ENCODE assay signal across 8 mouse cellular contexts in the genomic region with DNA sequence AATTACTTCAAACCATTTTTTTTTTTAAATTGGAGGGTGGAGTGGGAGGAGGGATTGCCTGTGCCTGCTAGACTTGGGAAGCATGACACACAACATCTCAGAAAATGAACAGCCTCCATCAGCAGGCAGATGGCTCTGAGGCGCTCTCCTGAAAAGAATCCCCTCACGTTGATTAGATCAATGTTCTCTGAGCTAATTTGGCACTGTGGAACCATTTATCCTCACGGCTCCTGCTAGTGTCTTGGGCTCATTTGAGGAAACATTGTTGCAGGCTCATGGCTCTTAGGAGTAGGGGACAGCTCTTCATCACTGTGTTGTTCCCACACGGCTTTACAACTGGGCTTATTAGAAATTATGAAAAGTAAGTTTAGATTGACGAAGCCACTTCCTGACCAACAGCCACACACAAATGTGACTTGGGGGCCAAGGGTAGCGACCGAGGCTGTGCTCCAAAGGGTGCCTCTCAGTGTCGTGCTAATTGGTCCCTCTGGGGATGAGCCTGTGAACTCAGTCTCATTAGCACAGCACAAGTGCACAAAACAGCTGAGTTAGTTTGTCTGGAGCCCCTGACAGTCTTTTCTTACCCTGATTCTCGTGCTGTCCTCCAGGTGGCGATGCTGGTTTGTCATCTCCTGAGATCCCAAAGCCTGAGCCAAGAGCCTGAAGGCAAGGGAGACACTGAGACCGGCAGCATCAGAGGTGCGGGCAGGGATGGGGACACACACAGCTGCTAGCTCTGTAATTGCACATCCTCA.
DNase-seq lines count a peak whose midpoint lies in the region; ATAC-seq and TF ChIP-seq lines count a peak whose summit lies in the region.

No protein-coding gene starts in this region.

- H3K4me3 ChIP-seq in ES-Bruce4 (ENCODE audit: low read depth, low read length): no peak overlapping the region
- H3K4me3 ChIP-seq in forebrain, embryonic 12.5 days (replicated peaks): no peak overlapping the region
- H3K4me3 ChIP-seq in liver, postnatal 0 days (ENCODE audit: low read depth, low read length): no peak overlapping the region
- H3K4me3 ChIP-seq in neural tube, embryonic 14.5 days (ENCODE audit: low read depth, low read length): no peak overlapping the region

- no peak for TF ChIP-seq POLR2A in ES-Bruce4 (IDR thresholded peaks at IDR 0.05; ENCODE audit: insufficient read depth, low read length)

- H3K4me1 ChIP-seq in ES-Bruce4 (ENCODE audit: control insufficient read depth, insufficient read depth, low read length): no peaks in the 10 kb centered on the region
- H3K4me1 ChIP-seq in forebrain, embryonic 12.5 days: 0 out of 2 replicates have a peak, but pooled peaks cover 2% of the 10 kb centered on the region
- H3K4me1 ChIP-seq in liver, postnatal 0 days (ENCODE audit: insufficient read depth): peaks cover 7% of the 10 kb centered on the region
- no peaks in the 10 kb centered on the region for H3K4me1 ChIP-seq in neural tube, embryonic 14.5 days (ENCODE audit: control insufficient read depth, insufficient read depth, low read length)

- ATAC-seq in forebrain, embryonic 12.5 days (ENCODE audit: low FRiP score): peak; percentile 86
- peak; percentile 71 for ATAC-seq in liver, postnatal 0 days
- peak; percentile 91 for ATAC-seq in neural tube, embryonic 14.5 days (ENCODE audit: low read depth)

- no peak overlapping the region for H3K9ac ChIP-seq in ES-Bruce4 (ENCODE audit: low read depth, poor library complexity, severe bottlenecking)
- no peak overlapping the region for H3K9ac ChIP-seq in forebrain, embryonic 12.5 days
- no peak overlapping the region for H3K9ac ChIP-seq in liver, postnatal 0 days (replicated peaks)
- no peak overlapping the region for H3K9ac ChIP-seq in neural tube, embryonic 14.5 days (replicated peaks; ENCODE audit: low read depth, low read length)

- no peak overlapping the region for H3K27ac ChIP-seq in ES-Bruce4 (ENCODE audit: insufficient read depth, low read length)
- H3K27ac ChIP-seq in forebrain, embryonic 12.5 days: 0 out of 2 replicates have a peak overlapping the region, but pooled peaks have one; percentile 3
- no peak overlapping the region for H3K27ac ChIP-seq in liver, postnatal 0 days (ENCODE audit: low read depth)
- no peak overlapping the region for H3K27ac ChIP-seq in neural tube, embryonic 14.5 days (ENCODE audit: low read depth, low read length)

- intact Hi-C loops in heart, postnatal 25 days (cut with DNase I): loop anchor here (1.0 kb wide), 1 partner anchor 111 kb away; no protein-coding TSS in a partner anchor

- H3K36me3 ChIP-seq in ES-Bruce4 (ENCODE audit: control insufficient read depth, insufficient read depth, low read length, poor library complexity, severe bottlenecking): no peaks in the 10 kb centered on the region
- no peaks in the 10 kb centered on the region for H3K36me3 ChIP-seq in forebrain, embryonic 12.5 days (replicated peaks)
- H3K36me3 ChIP-seq in liver, postnatal 0 days (replicated peaks; ENCODE audit: insufficient read depth, low read length): no peaks in the 10 kb centered on the region
- H3K36me3 ChIP-seq in neural tube, embryonic 14.5 days (ENCODE audit: control insufficient read depth, insufficient read depth, low read length): no peaks in the 10 kb centered on the region

- H3K4me2 ChIP-seq in forebrain, embryonic 12.5 days: peak overlapping the region; percentile 24
- no peak overlapping the region for H3K4me2 ChIP-seq in liver, postnatal 0 days (ENCODE audit: low read depth, low read length)
- H3K4me2 ChIP-seq in neural tube, embryonic 14.5 days (ENCODE audit: low read depth, low read length): no peak overlapping the region

- H3K27me3 ChIP-seq in ES-Bruce4 (ENCODE audit: control insufficient read depth, insufficient read depth, low read length, poor library complexity, severe bottlenecking): no peaks in the 10 kb centered on the region
- peaks cover 3% of the 10 kb centered on the region; the same call in 1 of the 2 replicates for H3K27me3 ChIP-seq in forebrain, embryonic 12.5 days
- H3K27me3 ChIP-seq in liver, postnatal 0 days (ENCODE audit: insufficient read depth, low read length): no peaks in the 10 kb centered on the region
- no peaks in the 10 kb centered on the region for H3K27me3 ChIP-seq in neural tube, embryonic 14.5 days (ENCODE audit: control insufficient read depth, insufficient read depth, low read length)

- 17% methylated on average over 12 of the region's 12 CpGs for WGBS in forebrain, embryonic 12.5 days
- 28% methylated on average over 12 of the region's 12 CpGs for WGBS in liver, postnatal 0 days (ENCODE audit: insufficient replicate concordance)
- 19% methylated on average over 12 of the region's 12 CpGs for WGBS in neural tube, embryonic 14.5 days

- no peaks in the 10 kb centered on the region for H3K9me3 ChIP-seq in ES-Bruce4 (replicated peaks; ENCODE audit: control insufficient read depth, insufficient read depth, low read length, poor library complexity, severe bottlenecking)
- no peaks in the 10 kb centered on the region for H3K9me3 ChIP-seq in forebrain, embryonic 12.5 days
- H3K9me3 ChIP-seq in liver, postnatal 0 days (ENCODE audit: low read length): no peaks in the 10 kb centered on the region
- H3K9me3 ChIP-seq in neural tube, embryonic 14.5 days (ENCODE audit: control insufficient read depth, low read length): no peaks in the 10 kb centered on the region

- peak; percentile 73 for DNase-seq in c-Kit-positive CD71-positive TER-119-negative erythroid progenitor cells, embryonic 14.5 days (ENCODE audit: low read depth)
- DNase-seq in heart, postnatal 25 days (ENCODE audit: low spot score): peak; percentile 58
- DNase-seq in layer of hippocampus, adult 11-12 months (ENCODE audit: low spot score): peak; percentile 77
- DNase-seq in liver, postnatal 0 days: peak; percentile 83
- peak; percentile 82 for DNase-seq in testis, postnatal 10 days (ENCODE audit: low spot score)

- peak; percentile 83 for TF ChIP-seq CTCF in ES-Bruce4 (IDR thresholded peaks at IDR 0.05; ENCODE audit: low read depth, low read length)
- peak; percentile 95 for TF ChIP-seq CTCF in liver, postnatal 0 days (IDR thresholded peaks at IDR 0.05; ENCODE audit: low read depth)

- no peak for TF ChIP-seq EP300 in ES-Bruce4 (IDR thresholded peaks at IDR 0.05; ENCODE audit: insufficient read depth, low read depth, low read length)
- no peak for TF ChIP-seq EP300 in liver, postnatal 0 days (IDR thresholded peaks at IDR 0.05; ENCODE audit: low read depth)
